Mouse (Mus musculus): ENCODE measurements at regions not wholly inside any gene's neighbourhood (a gene's known extent, or its start where the extent isn't known, plus 50 kb on each side); places are given as distances from the start of the nearest gene placed in this dataset.

DNA sequence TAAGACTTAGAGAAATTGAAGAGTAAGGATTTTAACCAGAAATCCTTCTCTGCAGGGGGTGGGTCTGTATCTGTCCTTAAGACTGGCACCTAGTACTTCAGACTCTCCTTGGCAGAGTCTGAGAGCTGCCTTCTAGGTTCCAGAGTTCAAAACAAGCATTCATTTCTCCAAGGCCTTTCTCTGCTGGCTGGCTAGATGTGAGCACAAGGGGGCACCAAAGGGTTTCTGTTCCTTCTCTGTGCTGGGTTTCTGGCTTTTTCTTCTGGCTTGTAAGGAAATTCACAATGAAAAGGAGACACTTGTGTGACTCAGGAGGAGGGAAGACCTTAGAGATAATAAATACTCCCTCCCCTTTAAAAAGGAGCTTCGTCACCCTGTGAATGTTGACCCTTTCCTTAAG is 61.7 kb upstream of the Sorcs3 start:
- TF ChIP-seq CTCF (IDR thresholded peaks at IDR 0.05; ENCODE audit: control insufficient read depth, insufficient read depth, insufficient replicate concordance, low read depth, low read length), result no peak
- TF ChIP-seq POLR2A (IDR thresholded peaks at IDR 0.05; ENCODE audit: control insufficient read depth, low read depth, low read length), result no peak

Measured in testis, adult 2 months (tissue).